Mouse (Mus musculus) liver, embryonic 14.5 days (tissue): ENCODE results near the gene Cd6.

Experiments used
- CTCF ChIP-seq: IDR thresholded peaks from 2 replicates; pipeline ENCODE4 v1.5.1; 2016; ENCODE audit warnings: antibody characterized with exemption, low read depth, control low read depth
- EP300 ChIP-seq: IDR thresholded peaks from 2 replicates; pipeline ENCODE4 v1.6.1; 2016; ENCODE audit warnings: antibody characterized with exemption, low read depth

GRCm38 (mm10) chr19:10784796-10785459, 44.9 kb downstream of the Cd6 start:
- TF ChIP-seq CTCF (no peak), EP300 (no peak)
